Mouse (Mus musculus) cerebellum, adult 18-20 months (tissue): ENCODE results near the gene Gm10024.
A peak's percentile ranks its signal among the peaks of the same experiment; 100 is the strongest.
"Not testable (repeated sequence)": the region's sequence is repeated elsewhere in the genome, so short reads cannot be mapped to it uniquely, and the experiment has no call there.

Experiments
- DNase-seq, 2 experiments: peaks; one replicate each; pipeline ENCODE4 v3.0.0; 2021

The Gm10024 gene

DNA sequence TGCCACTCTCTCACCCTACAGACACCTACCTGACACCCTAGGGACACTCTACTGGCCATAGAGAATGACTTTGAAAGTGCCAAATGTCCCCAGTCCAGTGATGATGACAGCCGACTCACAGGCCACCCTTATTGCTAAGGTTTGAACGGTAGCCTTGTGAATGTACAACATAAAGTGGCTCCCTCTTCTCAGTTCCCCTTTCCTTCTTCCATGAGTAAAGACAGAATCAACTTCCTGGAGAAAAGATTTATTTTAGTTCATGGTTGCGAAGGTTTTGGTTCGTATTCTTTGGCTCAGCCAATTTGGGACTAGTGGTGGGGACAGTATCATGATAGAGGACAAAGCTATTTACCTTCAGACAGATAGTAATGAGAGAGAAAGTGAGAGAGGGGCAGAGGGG, 27.7 kb downstream of the Gm10024 start:
- no peak for DNase-seq

DNA sequence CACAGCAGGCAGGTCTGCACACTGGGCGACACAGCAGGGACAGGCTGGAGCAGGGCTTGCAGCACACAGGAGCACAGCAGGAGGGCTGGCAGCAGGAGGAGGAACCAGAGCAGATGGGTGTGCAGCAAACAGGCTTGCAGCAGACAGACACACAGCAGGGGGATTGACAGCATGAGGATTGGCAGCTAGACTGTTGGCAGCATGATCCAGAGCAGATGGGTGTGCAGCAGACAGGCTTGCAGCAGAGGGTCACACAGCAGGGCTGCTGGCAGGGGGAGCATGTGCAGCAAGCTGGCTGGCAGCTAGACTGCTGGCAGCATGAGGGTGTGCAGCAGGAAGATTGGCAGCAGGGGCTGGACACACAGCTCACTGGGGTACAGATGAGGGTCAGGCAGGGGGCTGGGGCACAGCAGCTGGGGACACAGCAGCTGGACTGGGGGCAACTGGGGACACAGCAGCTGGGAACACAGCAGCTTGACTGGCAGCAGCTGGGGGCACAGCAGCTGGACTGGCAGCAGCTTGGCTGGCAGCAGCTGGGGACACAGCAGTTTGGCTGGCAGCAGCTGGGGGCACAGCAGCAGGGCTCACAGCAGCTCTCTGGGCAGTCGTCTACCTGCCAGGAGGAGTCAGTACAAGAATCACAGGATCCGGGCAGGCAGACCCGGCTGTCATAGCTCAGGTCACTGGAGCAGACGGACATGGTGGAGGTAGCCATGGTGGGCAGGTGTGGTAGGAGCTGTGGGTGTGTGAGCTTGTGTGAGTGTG, 30.8 kb downstream of the Gm10024 start, which contains the start of gene Gm18596:
TSS of gene Gm18596 (minus strand) at position 715 of the 765 bp plus-strand sequence.
- peak in 1 of 2 experiments; percentile 9 for DNase-seq

DNA sequence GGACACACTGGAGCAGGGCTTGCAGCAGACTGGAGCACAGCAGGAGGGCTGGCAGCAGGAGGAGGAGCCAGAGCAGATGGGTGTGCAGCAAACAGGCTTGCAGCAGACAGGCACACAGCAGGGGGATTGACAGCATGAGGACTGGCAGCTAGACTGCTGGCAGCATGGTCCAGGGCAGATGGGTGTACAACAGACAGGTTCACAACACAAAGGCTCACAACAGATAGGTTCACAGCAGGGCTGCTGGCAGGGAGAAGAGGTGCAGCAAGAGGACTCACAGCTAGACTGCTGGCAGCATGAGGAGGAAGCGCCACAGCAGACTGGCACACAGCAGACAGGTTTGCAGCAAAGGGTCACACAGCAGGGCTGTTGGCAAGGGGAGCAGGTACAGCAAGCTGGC, 39.4 kb downstream of the Gm10024 start:
- peak; percentile 13 to 15 for DNase-seq

DNA sequence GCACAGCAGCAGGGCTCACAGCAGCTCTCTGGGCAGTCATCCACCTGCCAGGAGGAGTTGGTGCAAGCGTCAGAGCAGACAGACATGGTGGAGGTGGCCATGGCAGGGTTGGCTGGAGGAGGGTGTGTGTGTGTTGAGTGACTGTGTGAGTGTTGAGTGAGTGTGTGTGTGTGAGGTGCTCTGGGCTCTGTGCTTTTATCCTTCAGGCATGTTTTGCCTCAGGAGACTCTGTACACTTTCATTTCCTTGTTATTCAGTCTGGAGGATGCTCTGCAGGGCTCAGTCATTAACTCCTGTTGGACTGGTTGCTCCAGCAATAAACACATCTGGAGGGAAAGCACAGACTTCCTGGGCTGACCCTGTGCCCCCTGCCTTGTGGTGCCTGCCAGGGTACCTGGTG, 40.0 kb downstream of the Gm10024 start, which contains the start of gene Gm9736:
TSS of gene Gm9736 (minus strand) at position 101 of the 400 bp plus-strand sequence.
- not testable (repeated sequence) for DNase-seq

DNA sequence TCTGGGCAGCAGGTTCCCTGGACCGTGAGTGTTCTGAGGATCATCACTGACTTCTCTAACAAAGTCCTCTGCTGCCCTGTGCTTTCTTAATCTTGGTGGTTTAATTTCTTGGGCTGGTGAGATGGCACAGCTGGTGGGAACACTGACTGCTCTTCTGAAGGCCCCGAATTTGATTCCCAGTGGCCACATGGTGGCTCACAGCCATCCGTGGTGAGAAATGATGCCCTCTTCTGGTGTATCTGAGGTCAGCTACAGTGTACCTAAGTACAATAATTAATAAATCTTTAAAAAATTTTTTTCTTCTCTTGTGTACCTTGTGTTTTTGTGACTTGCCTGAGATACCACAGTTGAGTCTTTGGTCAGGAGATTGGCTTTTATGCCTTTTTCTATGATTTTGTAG, 41.1 kb downstream of the Gm10024 start:
- not testable (repeated sequence) for DNase-seq

DNA sequence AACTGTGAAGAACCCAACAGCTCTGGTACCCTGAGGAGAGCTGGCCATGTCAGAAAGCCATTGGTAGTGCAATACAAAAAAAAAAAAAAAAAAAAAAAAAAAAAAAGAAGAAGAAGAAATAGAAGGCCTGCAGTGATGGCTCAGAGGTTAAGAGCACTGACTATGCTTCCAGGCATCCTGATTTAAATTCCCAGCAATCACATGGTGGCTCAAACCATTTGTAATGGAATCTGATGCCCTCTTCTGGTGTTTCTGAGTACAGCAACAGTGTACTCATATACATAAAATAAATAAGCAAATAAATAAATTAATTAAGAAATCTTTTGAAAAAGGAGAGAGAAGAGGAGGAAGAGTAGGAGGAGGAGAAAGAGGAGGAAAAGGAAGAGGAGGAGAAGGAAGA, 42.2 kb downstream of the Gm10024 start:
- no peak for DNase-seq

DNA sequence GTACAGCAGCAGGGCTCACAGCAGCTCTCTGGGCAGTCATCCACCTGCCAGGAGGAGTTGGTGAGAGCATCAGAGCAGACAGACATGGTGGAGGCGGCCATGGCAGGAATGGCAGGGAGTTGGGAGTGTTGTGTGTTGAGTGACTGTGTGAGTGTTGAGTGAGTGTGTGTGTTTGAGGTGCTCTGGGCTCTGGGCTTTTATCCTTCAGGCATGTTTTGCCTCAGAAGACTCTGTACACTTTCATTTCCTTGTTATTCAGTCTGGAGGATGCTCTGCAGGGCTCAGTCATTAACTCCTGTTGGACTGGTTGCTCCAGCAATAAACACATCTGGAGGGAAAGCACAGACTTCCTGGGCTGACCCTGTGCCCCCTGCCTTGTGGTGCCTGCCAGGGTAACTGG, 48.3 kb downstream of the Gm10024 start, which contains the start of gene Gm3233:
TSS of gene Gm3233 (minus strand) at position 101 of the 400 bp plus-strand sequence.
- not testable (repeated sequence) for DNase-seq
